Mouse (Mus musculus): Measurements from ENCODE around the gene Hcar2. TPM values are rescaled to one million over a fixed set of nuclear protein-coding genes. Genes with fewer than 3 reads are reported as not detected.

Gene Hcar2
- total RNA-seq, 2 experiments from 2014 or later, result not detected

GRCm38 (mm10) chr5:123858798-123859197, 6.5 kb downstream of the Hcar2 start:
- no peak for DNase-seq

GRCm38 (mm10) chr5:123854511-123854910, 10.8 kb downstream of the Hcar2 start:
- DNase-seq, result no peak

GRCm38 (mm10) chr5:123853877-123854504, 11.3 kb downstream of the Hcar2 start:
- no peak for DNase-seq

GRCm38 (mm10) chr5:123851398-123851797, 13.9 kb downstream of the Hcar2 start:
- no peak for DNase-seq

GRCm38 (mm10) chr5:123844316-123844715, 21.0 kb downstream of the Hcar2 start:
- DNase-seq, result no peak

GRCm38 (mm10) chr5:123843816-123844215, 21.5 kb downstream of the Hcar2 start:
- no peak for DNase-seq

GRCm38 (mm10) chr5:123842935-123843282, 22.4 kb downstream of the Hcar2 start:
- DNase-seq, result no peak

- DNase-seq, result no peak
Measured at GRCm38 (mm10) chr5:123842221-123842934, 22.9 kb downstream of the Hcar2 start.

GRCm38 (mm10) chr5:123837371-123837770, 27.9 kb downstream of the Hcar2 start:
- no peak for DNase-seq

- DNase-seq, result no peak
Measured at GRCm38 (mm10) chr5:123834836-123835235, 30.5 kb downstream of the Hcar2 start.

- no peak for DNase-seq
Measured at GRCm38 (mm10) chr5:123832309-123832708, 33.0 kb downstream of the Hcar2 start.

- DNase-seq, result peak; percentile 44
Measured at GRCm38 (mm10) chr5:123827659-123828091, 37.6 kb downstream of the Hcar2 start.

GRCm38 (mm10) chr5:123822706-123823105, 42.6 kb downstream of the Hcar2 start:
- no peak for DNase-seq

GRCm38 (mm10) chr5:123821264-123821571, 44.1 kb downstream of the Hcar2 start:
- DNase-seq, result no peak

- DNase-seq, result no peak
Measured at GRCm38 (mm10) chr5:123820501-123821263, 44.6 kb downstream of the Hcar2 start.

- no peak for DNase-seq
Measured at GRCm38 (mm10) chr5:123818941-123819577, 46.2 kb downstream of the Hcar2 start.

- no peak for DNase-seq
Measured at GRCm38 (mm10) chr5:123816891-123817290, 48.4 kb downstream of the Hcar2 start.

Other genes with a start within 250 kb of the Hcar2 start
- gene Clip1, start 180.9 kb downstream of the Hcar2 start, total RNA-seq (2021), result 100 to 1,000 TPM; 108 to 117 TPM
- gene Zcchc8, start 144.4 kb downstream of the Hcar2 start, total RNA-seq (2021), result 10 to 100 TPM; 53.1 to 57.6 TPM
- gene Rsrc2, start 116.1 kb downstream of the Hcar2 start, total RNA-seq (2021), result 10 to 100 TPM; 56.1 to 58.7 TPM
- 10 to 100 TPM; 26.0 to 29.4 TPM for gene Kntc1, start 115.8 kb downstream of the Hcar2 start, total RNA-seq (2021)
- gene Hcar1, start 14.5 kb upstream of the Hcar2 start, total RNA-seq (2021), result under 1 TPM; 0.38 to 0.41 TPM
- gene Denr, start 41.7 kb upstream of the Hcar2 start, total RNA-seq (2021), result 10 to 100 TPM; 56.7 to 61.4 TPM
- under 1 TPM in 1 of 2 experiments, not detected in 1; 0.62 TPM for gene Gm43518, start 61.9 kb upstream of the Hcar2 start, total RNA-seq (2021)
- gene Ccdc62, start 65.2 kb upstream of the Hcar2 start, total RNA-seq (2021), result 1 to 10 TPM; 2.2 TPM
- gene Hip1r, start 108.1 kb upstream of the Hcar2 start, total RNA-seq (2021), result 10 to 100 TPM; 29.6 to 42.2 TPM
- 10 to 100 TPM; 42.3 to 49.1 TPM for gene Vps37b, start 166.8 kb upstream of the Hcar2 start, total RNA-seq (2021)
- 1 to 10 TPM; 4.9 to 5.5 TPM for gene Abcb9, start 230.3 kb upstream of the Hcar2 start, total RNA-seq (2021)
- gene Ogfod2, start 246.8 kb upstream of the Hcar2 start, total RNA-seq (2021), result 10 to 100 TPM; 10.2 to 11.9 TPM

Measured in heart, postnatal 4 days (tissue).